ENCODE assay signal across 13 mouse cellular contexts in genomic region chr10:21268786-21269410, GRCm38 (mm10). TPM values are rescaled to one million over a fixed set of nuclear protein-coding genes. Genes with fewer than 3 reads are reported as not detected.
DNase-seq lines count a peak whose midpoint lies in the region; ATAC-seq and TF ChIP-seq lines count a peak whose summit lies in the region.
"Had no signal": no experiment of that assay in that cellular context is flagged by ENCODE, and none has a peak within 500 bp of the region (broad histone marks: within the 10 kb centered on the region; RNA-seq: fewer than 3 reads in every experiment).

No protein-coding gene starts in this region.

- DNase-seq in lung, embryonic 14.5 days, result no peak
- no peak for DNase-seq in lung, postnatal 10 days
- peak; percentile 67 to 69 for DNase-seq in spleen, postnatal 4 days (ENCODE audit: low spot score in 2 of 2)
- no peak for DNase-seq in thymus, postnatal 14 days
- no peak for DNase-seq in kidney, postnatal 36 days
- DNase-seq: embryo, embryonic 11 days had no signal

- H3K4me3 ChIP-seq in lung, embryonic 14.5 days (ENCODE audit: low read depth, low read length), result no peak overlapping the region
- H3K4me3 ChIP-seq in liver, embryonic 15.5 days (replicated peaks), result no peak overlapping the region
- no peak overlapping the region for H3K4me3 ChIP-seq in neural tube, embryonic 15.5 days (replicated peaks)
- H3K4me3 ChIP-seq: forebrain, embryonic 13.5 days; limb, embryonic 13.5 days; midbrain, embryonic 12.5 days had no signal

- H3K4me1 ChIP-seq in lung, embryonic 14.5 days (ENCODE audit: insufficient read depth), result no peaks in the 10 kb centered on the region
- peaks cover 77% of the 10 kb centered on the region for H3K4me1 ChIP-seq in liver, embryonic 15.5 days (replicated peaks)
- H3K4me1 ChIP-seq in neural tube, embryonic 15.5 days, result no peaks in the 10 kb centered on the region
- H3K4me1 ChIP-seq: forebrain, embryonic 13.5 days; limb, embryonic 13.5 days; midbrain, embryonic 12.5 days had no signal

- H3K4me2 ChIP-seq in lung, embryonic 14.5 days, result no peak overlapping the region
- peak overlapping the region; percentile 39 for H3K4me2 ChIP-seq in liver, embryonic 15.5 days
- H3K4me2 ChIP-seq in neural tube, embryonic 15.5 days, result no peak overlapping the region
- H3K4me2 ChIP-seq: forebrain, embryonic 13.5 days; hindbrain, embryonic 14.5 days; limb, embryonic 13.5 days; midbrain, embryonic 12.5 days had no signal

- no peaks in the 10 kb centered on the region for H3K36me3 ChIP-seq in lung, embryonic 14.5 days (ENCODE audit: insufficient read depth)
- no peaks in the 10 kb centered on the region for H3K36me3 ChIP-seq in liver, embryonic 15.5 days (replicated peaks)
- no peaks in the 10 kb centered on the region for H3K36me3 ChIP-seq in neural tube, embryonic 15.5 days
- H3K36me3 ChIP-seq: limb, embryonic 13.5 days; midbrain, embryonic 12.5 days had no signal

- no peak overlapping the region for H3K9ac ChIP-seq in lung, embryonic 14.5 days
- no peak overlapping the region for H3K9ac ChIP-seq in liver, embryonic 15.5 days
- no peak overlapping the region for H3K9ac ChIP-seq in neural tube, embryonic 15.5 days (replicated peaks)
- H3K9ac ChIP-seq: forebrain, embryonic 13.5 days; hindbrain, embryonic 14.5 days; limb, embryonic 13.5 days; midbrain, embryonic 12.5 days had no signal

- no peaks in the 10 kb centered on the region for H3K27me3 ChIP-seq in lung, embryonic 14.5 days (ENCODE audit: insufficient read depth, low read length)
- H3K27me3 ChIP-seq in liver, embryonic 15.5 days, result no peaks in the 10 kb centered on the region
- no peaks in the 10 kb centered on the region for H3K27me3 ChIP-seq in neural tube, embryonic 15.5 days (replicated peaks)
- H3K27me3 ChIP-seq: forebrain, embryonic 13.5 days; limb, embryonic 13.5 days; midbrain, embryonic 12.5 days had no signal

- H3K9me3 ChIP-seq in lung, embryonic 14.5 days (ENCODE audit: low read depth, low read length), result no peaks in the 10 kb centered on the region
- no peaks in the 10 kb centered on the region for H3K9me3 ChIP-seq in liver, embryonic 15.5 days (replicated peaks)
- no peaks in the 10 kb centered on the region for H3K9me3 ChIP-seq in neural tube, embryonic 15.5 days (replicated peaks)
- H3K9me3 ChIP-seq: forebrain, embryonic 13.5 days; limb, embryonic 13.5 days; midbrain, embryonic 12.5 days had no signal

- WGBS in lung, embryonic 14.5 days, result 56% methylated on average over 6 of the region's 6 CpGs
- WGBS in liver, embryonic 15.5 days (ENCODE audit: insufficient replicate concordance), result 32% methylated on average over 6 of the region's 6 CpGs
- 84% methylated on average over 6 of the region's 6 CpGs for whole genome bisulfite sequencing in neural tube, embryonic 15.5 days

- no peak for TF ChIP-seq CTCF in lung, embryonic 14.5 days (IDR thresholded peaks at IDR 0.05; ENCODE audit: low read depth)

- ATAC-seq in lung, embryonic 14.5 days (ENCODE audit: insufficient read depth), result peak; percentile 38; the same call in 1 of the 2 replicates
- ATAC-seq in common myeloid progenitor, adult 5-6 weeks (replicated peaks; ENCODE audit: low read depth, poor library complexity, severe bottlenecking), result peak; percentile 92
- ATAC-seq in liver, embryonic 15.5 days (ENCODE audit: insufficient read depth), result peak; percentile 99
- no peak for ATAC-seq in neural tube, embryonic 15.5 days (ENCODE audit: low FRiP score)
- ATAC-seq: forebrain, embryonic 13.5 days had no signal

- H3K27ac ChIP-seq in lung, embryonic 14.5 days (ENCODE audit: low read depth), result no peak overlapping the region
- H3K27ac ChIP-seq in liver, embryonic 15.5 days (replicated peaks), result peak overlapping the region; percentile 87
- H3K27ac ChIP-seq in neural tube, embryonic 15.5 days (replicated peaks), result no peak overlapping the region
- H3K27ac ChIP-seq: forebrain, embryonic 13.5 days; hindbrain, embryonic 14.5 days; limb, embryonic 13.5 days; midbrain, embryonic 12.5 days had no signal

RNA-seq across cellular contexts. Expression of gene Hbs1l, which starts 26.9 kb away (rescaled TPM):
- 88.6 and 92.5 TPM in 2 replicates for polyA plus RNA-seq in lung, embryonic 14.5 days (2014; fragmentation: Nextera tagmentation; extraction: Ambion mirVana)
- 92.0 and 96.5 TPM in 2 replicates for total RNA-seq in common myeloid progenitor, adult 5-6 weeks (2017)
- polyA plus RNA-seq in liver, embryonic 15.5 days (2015; fragmentation: Nextera tagmentation; extraction: Ambion mirVana), result 56.8 and 56.9 TPM in 2 replicates
- 86.5 and 93.3 TPM in 2 replicates for polyA plus RNA-seq in neural tube, embryonic 15.5 days (2015; fragmentation: Nextera tagmentation; extraction: Ambion mirVana)

Comparison
In these comparisons a context has a peak if more than half of its experiments do, and no peak if none do; other contexts are left out.
1. DNase-seq: peak in spleen, postnatal 4 days (2 of 2); none in lung, embryonic 14.5 days (single experiment), lung, postnatal 10 days (single experiment), thymus, postnatal 14 days (single experiment) and kidney, postnatal 36 days (0 of 2).